Mouse (Mus musculus) intestine, embryonic 15.5 days (tissue): ENCODE results near the gene Ern1. TPM values are rescaled to one million over a fixed set of nuclear protein-coding genes. Genes with fewer than 3 reads are reported as not detected.
"Not testable (repeated sequence)": the region's sequence is repeated elsewhere in the genome, so short reads cannot be mapped to it uniquely, and the experiment has no call there.

Experiments used
- ATAC-seq: fragments of 200-750 bp; cut with Nextera tagmentation; 2 replicates; pipeline ENCODE4 v1.8.0; 2017; ENCODE audit warnings: moderate TSS enrichment, moderate library complexity
- H3K27ac ChIP-seq: fragments of 300-500 bp; sonication (generic); 2 replicates; pipeline ENCODE4 v1.5.1; 2015; ENCODE audit warnings: mild to moderate bottlenecking, inconsistent platforms
- H3K27me3 ChIP-seq: fragments of 300-500 bp; sonication (generic); replicated peaks from 2 replicates; pipeline ENCODE4 v1.6.1; 2015; ENCODE audit warnings: inconsistent platforms
- H3K36me3 ChIP-seq: fragments of 300-500 bp; sonication (generic); 2 replicates; pipeline ENCODE4 v1.6.1; 2015; ENCODE audit warnings: inconsistent platforms
- H3K4me1 ChIP-seq: fragments of 300-500 bp; sonication (generic); replicated peaks from 2 replicates; pipeline ENCODE4 v1.6.1; 2015; ENCODE audit warnings: inconsistent platforms
- H3K4me2 ChIP-seq: fragments of 300-500 bp; sonication (generic); replicated peaks from 2 replicates; pipeline ENCODE4 v1.6.1; 2015; ENCODE audit warnings: mild to moderate bottlenecking, inconsistent platforms
- H3K4me3 ChIP-seq: fragments of 300-500 bp; sonication (generic); replicated peaks from 2 replicates; pipeline ENCODE4 v1.5.1; 2015; ENCODE audit warnings: inconsistent platforms
- H3K9ac ChIP-seq: fragments of 300-500 bp; sonication (generic); 2 replicates; pipeline ENCODE4 v1.6.1; 2015; ENCODE audit warnings: inconsistent platforms
- H3K9me3 ChIP-seq: fragments of 300-500 bp; sonication (generic); 2 replicates; pipeline ENCODE4 v1.6.1; 2016; ENCODE audit warnings: inconsistent platforms
- WGBS: fragments of 180-500 bp; shearing (Covaris S2); methylation state at CpG from one replicate; pipeline ENCODE4 v1.1.7; 2015; 5-methylcytosine and 5-hydroxymethylcytosine counted together
- polyA plus RNA-seq: library from polyadenylated mRNA; unstranded; fragments of >200 nt; fragmentation: Nextera tagmentation; extraction: Ambion mirVana; gene quantifications from 2 replicates; pipeline ENCODE4 v1.2.1, GENCODE M21; 2015

The Ern1 gene
- polyA plus RNA-seq, 1 experiment from 2014 or later, result 4.8 TPM

DNA sequence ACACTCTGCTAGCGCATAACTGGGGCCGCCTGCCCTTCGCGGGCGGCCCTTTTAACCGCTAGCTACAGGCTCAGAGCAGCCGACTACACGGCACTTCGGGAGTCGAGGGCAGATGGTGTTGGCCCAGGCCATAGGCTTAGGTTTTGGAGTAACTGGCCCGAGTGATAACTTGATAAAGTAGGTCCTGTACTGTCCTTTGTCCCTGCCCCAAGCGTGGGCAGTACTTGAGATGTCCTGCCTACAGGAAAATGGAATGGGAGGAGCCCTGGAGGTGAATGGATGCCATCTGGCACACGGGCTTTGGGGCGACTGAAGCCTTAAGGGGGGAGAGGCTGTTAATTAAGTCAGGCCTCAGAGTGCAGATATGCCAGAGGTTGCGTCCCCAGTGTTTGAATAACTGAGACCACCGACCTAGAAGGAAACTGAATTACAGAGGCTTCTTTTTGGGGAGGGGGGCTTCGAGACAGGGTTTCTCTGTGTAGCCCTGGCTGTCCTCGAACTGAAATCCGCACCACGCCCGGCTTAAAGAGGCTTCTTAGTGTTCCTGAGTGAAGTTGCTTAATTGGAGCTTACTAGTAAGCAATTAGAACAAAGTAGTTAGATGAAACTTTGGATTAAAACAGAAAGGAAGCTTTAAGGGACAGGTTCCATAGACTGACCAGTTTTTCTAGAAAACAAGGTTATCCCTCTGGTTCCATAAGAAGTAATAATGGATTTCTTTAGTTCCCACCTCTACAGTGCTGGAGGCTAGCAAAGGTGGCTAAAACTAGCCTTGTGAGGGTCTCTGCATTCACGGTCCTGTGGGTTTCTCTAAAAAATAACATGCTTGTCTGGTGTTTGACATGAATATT lies 13.9 kb upstream of the Ern1 start:
- Histone ChIP-seq H3K4me3 (peak overlapping the region; percentile 82), H3K9ac (peak overlapping the region; percentile 99), H3K27me3 (no peaks in the 10 kb centered on the region), H3K4me1 (no peaks in the 10 kb centered on the region), H3K27ac (peak overlapping the region; percentile 98), H3K4me2 (peak overlapping the region; percentile 77), H3K36me3 (no peaks in the 10 kb centered on the region), H3K9me3 (no peaks in the 10 kb centered on the region)
- ATAC-seq, result peak; percentile 74
- 3% methylated on average over 22 of the region's 22 CpGs for WGBS

GRCm38 (mm10) chr11:106500393-106501307 lies 13.0 kb upstream of the Ern1 start:
- Histone ChIP-seq H3K4me2 (peak overlapping the region; percentile 77), H3K4me1 (no peaks in the 10 kb centered on the region), H3K9ac (peak overlapping the region; percentile 99), H3K27me3 (no peaks in the 10 kb centered on the region), H3K36me3 (no peaks in the 10 kb centered on the region), H3K27ac (peak overlapping the region; percentile 98), H3K9me3 (no peaks in the 10 kb centered on the region), H3K4me3 (peak overlapping the region; percentile 82)
- WGBS, result under 1% methylated on average over 52 of the region's 55 CpGs
- ATAC-seq, result peak; percentile 97

GRCm38 (mm10) chr11:106498739-106499379 lies 11.2 kb upstream of the Ern1 start:
- Histone ChIP-seq H3K36me3 (no peaks in the 10 kb centered on the region), H3K27ac (no peak overlapping the region), H3K4me1 (no peaks in the 10 kb centered on the region), H3K9ac (no peak overlapping the region), H3K27me3 (no peaks in the 10 kb centered on the region), H3K9me3 (no peaks in the 10 kb centered on the region), H3K4me3 (no peak overlapping the region), H3K4me2 (no peak overlapping the region)
- ATAC-seq, result no peak
- WGBS, result 36% methylated on average over 4 of the region's 4 CpGs

- 90% methylated on average over 2 of the region's 2 CpGs for WGBS
- ATAC-seq, result no peak
- Histone ChIP-seq H3K4me3 (no peak overlapping the region), H3K36me3 (no peaks in the 10 kb centered on the region), H3K27ac (no peak overlapping the region), H3K4me1 (no peaks in the 10 kb centered on the region), H3K4me2 (no peak overlapping the region), H3K9me3 (no peaks in the 10 kb centered on the region), H3K9ac (no peak overlapping the region), H3K27me3 (no peaks in the 10 kb centered on the region)
Measured at GRCm38 (mm10) chr11:106497926-106498325, 10.3 kb upstream of the Ern1 start.

GRCm38 (mm10) chr11:106497009-106497408 lies 9.4 kb upstream of the Ern1 start:
- WGBS, result 91% methylated on average over 2 of the region's 2 CpGs

GRCm38 (mm10) chr11:106492984-106493669 lies 5.5 kb upstream of the Ern1 start:
- no peak for ATAC-seq
- 72% methylated on average over 7 of the region's 7 CpGs for WGBS
- H3K4me1 ChIP-seq, result peaks cover 5% of the 10 kb centered on the region; the same call in 1 of the 2 replicates
- no peak overlapping the region for H3K4me2 ChIP-seq
- H3K36me3 ChIP-seq, result no peaks in the 10 kb centered on the region
- H3K4me3 ChIP-seq, result no peak overlapping the region
- H3K27me3 ChIP-seq, result no peaks in the 10 kb centered on the region
- no peak overlapping the region for H3K27ac ChIP-seq
- H3K9me3 ChIP-seq, result no peaks in the 10 kb centered on the region
- no peak overlapping the region for H3K9ac ChIP-seq

More at GRCm38 (mm10) chr11:106497009-106497408, 9.4 kb upstream of the Ern1 start:
- not testable (repeated sequence) for H3K36me3 ChIP-seq, H3K4me1 ChIP-seq, H3K27me3 ChIP-seq, H3K4me3 ChIP-seq, H3K9me3 ChIP-seq, H3K4me2 ChIP-seq, H3K27ac ChIP-seq, ATAC-seq, H3K9ac ChIP-seq

- H3K36me3 ChIP-seq, result no peaks in the 10 kb centered on the region
- peaks cover 8% of the 10 kb centered on the region; the same call in 1 of the 2 replicates for H3K4me1 ChIP-seq
- no peak overlapping the region for H3K27ac ChIP-seq
- H3K4me3 ChIP-seq, result no peak overlapping the region
- no peak overlapping the region for H3K4me2 ChIP-seq
- WGBS, result under 1% methylated on average over 3 of the region's 3 CpGs
- H3K9me3 ChIP-seq, result no peaks in the 10 kb centered on the region
- H3K27me3 ChIP-seq, result no peaks in the 10 kb centered on the region
- no peak overlapping the region for H3K9ac ChIP-seq
- no peak for ATAC-seq
Measured at GRCm38 (mm10) chr11:106491393-106491792, 3.7 kb upstream of the Ern1 start.

DNA sequence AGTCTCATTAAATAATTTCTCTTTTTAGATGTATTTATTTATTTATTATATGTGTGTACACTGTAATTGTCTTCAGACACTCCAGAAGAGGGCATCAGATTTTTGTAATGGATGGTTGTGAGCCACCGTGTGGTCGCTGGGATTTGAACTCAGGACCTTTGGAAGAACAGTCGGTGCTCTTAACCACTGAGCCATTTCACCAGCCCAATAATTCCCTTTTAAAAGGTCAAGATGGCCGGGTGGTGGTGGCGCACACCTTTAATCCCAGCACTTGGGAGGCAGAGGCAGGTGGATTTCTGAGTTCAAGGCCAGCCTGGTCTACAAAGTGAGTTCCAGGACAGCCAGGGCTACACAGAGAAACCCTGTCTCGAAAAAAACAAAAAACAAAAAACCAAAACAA lies 2.9 kb upstream of the Ern1 start:
- not testable (repeated sequence) for H3K36me3 ChIP-seq, H3K27me3 ChIP-seq, H3K27ac ChIP-seq, H3K4me1 ChIP-seq, H3K9ac ChIP-seq, H3K4me3 ChIP-seq, H3K9me3 ChIP-seq, H3K4me2 ChIP-seq, ATAC-seq
- 87% methylated on average over 6 of the region's 6 CpGs for WGBS

DNA sequence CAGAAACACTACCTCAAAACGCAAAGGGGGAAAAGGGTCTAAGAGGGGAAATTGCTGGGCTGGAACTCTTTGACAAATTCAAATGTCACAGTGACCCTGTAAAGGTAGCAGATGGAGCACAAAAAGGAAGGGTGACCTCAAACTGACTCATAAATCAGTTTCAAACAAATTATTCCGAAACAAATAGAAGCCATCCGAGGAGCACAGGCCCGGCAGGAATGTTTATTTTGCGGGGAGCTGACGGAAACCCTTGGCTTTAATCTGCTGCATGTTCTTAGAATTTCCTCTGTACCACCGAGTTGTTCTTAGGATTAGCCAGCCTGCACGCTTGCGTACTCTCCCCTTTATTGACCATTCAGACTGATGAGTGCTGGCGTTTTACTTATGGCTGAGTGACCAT lies 2.4 kb upstream of the Ern1 start:
- WGBS, result 31% methylated on average over 10 of the region's 10 CpGs
- Histone ChIP-seq H3K27ac (no peak overlapping the region), H3K4me1 (peaks cover 8% of the 10 kb centered on the region; the same call in 1 of the 2 replicates), H3K4me3 (no peak overlapping the region), H3K27me3 (no peaks in the 10 kb centered on the region), H3K9me3 (no peaks in the 10 kb centered on the region), H3K9ac (no peak overlapping the region), H3K36me3 (no peaks in the 10 kb centered on the region), H3K4me2 (no peak overlapping the region)
- ATAC-seq, result no peak

- ATAC-seq, result no peak
- WGBS, result 51% methylated on average over 6 of the region's 7 CpGs
- Histone ChIP-seq H3K9me3 (no peaks in the 10 kb centered on the region), H3K4me3 (no peak overlapping the region), H3K36me3 (no peaks in the 10 kb centered on the region), H3K27ac (no peak overlapping the region), H3K9ac (no peak overlapping the region), H3K27me3 (no peaks in the 10 kb centered on the region), H3K4me2 (0 out of 2 replicates have a peak overlapping the region, but pooled peaks have one; percentile 58), H3K4me1 (peaks cover 8% of the 10 kb centered on the region; the same call in 1 of the 2 replicates)
Measured at GRCm38 (mm10) chr11:106489036-106489693, 1.5 kb upstream of the Ern1 start.

GRCm38 (mm10) chr11:106488126-106488561 lies 492 bp upstream of the Ern1 start:
- Histone ChIP-seq H3K4me3 (peak overlapping the region; percentile 83), H3K4me2 (peak overlapping the region; percentile 58), H3K9ac (peak overlapping the region; percentile 50), H3K36me3 (no peaks in the 10 kb centered on the region), H3K27me3 (no peaks in the 10 kb centered on the region), H3K27ac (peak overlapping the region; percentile 72), H3K4me1 (peaks cover 8% of the 10 kb centered on the region; the same call in 1 of the 2 replicates), H3K9me3 (no peaks in the 10 kb centered on the region)
- WGBS, result 8% methylated on average over 17 of the region's 17 CpGs
- peak; percentile 60 for ATAC-seq
